Mouse (Mus musculus): ENCODE results near the gene Anxa5. TPM values are rescaled to one million over a fixed set of nuclear protein-coding genes. Genes with fewer than 3 reads are reported as not detected.

Gene Anxa5
- polyA plus RNA-seq, 1 experiment from 2014 or later = 103 TPM

DNA sequence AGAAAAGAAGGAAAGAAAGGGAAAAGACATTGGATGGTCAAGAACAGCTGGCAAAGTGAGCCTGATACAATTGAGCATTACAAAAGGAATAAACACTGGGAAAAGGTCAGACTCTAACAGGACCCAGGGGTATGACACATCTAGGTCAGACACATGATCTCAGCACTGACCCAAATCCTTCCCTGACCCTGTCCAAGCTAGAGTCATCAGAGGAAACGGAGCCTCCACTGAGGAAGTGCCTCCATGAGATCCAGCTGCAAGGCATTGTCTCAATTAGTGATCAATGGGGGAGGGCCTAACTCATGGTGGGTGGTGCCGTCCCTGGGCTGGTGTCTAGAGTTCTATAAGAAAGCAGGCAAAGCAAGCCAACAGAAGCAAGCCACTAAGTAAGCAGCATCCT is 6.8 kb downstream of the Anxa5 start:
- Histone ChIP-seq H3K27ac (ENCODE audit: low read depth, low read length) (no peak overlapping the region), H3K9ac (ENCODE audit: low read depth, low read length) (no peak overlapping the region), H3K36me3 (ENCODE audit: control insufficient read depth, insufficient read depth, low read length) (no peaks in the 10 kb centered on the region), H3K9me3 (ENCODE audit: control insufficient read depth, low read length) (no peaks in the 10 kb centered on the region), H3K4me1 (replicated peaks; ENCODE audit: control insufficient read depth, insufficient read depth, low read length) (no peaks in the 10 kb centered on the region; the same call in 1 of the 2 replicates), H3K4me3 (ENCODE audit: low read depth, low read length) (no peak overlapping the region), H3K27me3 (ENCODE audit: control insufficient read depth, insufficient read depth, low read length) (no peaks in the 10 kb centered on the region), H3K4me2 (replicated peaks; ENCODE audit: low read depth, low read length) (no peak overlapping the region)
- DNase-seq (ENCODE audit: low spot score) (no peak), ATAC-seq (ENCODE audit: low FRiP score) (no peak)
- WGBS = 48% methylated on average over 2 of the region's 2 CpGs

DNA sequence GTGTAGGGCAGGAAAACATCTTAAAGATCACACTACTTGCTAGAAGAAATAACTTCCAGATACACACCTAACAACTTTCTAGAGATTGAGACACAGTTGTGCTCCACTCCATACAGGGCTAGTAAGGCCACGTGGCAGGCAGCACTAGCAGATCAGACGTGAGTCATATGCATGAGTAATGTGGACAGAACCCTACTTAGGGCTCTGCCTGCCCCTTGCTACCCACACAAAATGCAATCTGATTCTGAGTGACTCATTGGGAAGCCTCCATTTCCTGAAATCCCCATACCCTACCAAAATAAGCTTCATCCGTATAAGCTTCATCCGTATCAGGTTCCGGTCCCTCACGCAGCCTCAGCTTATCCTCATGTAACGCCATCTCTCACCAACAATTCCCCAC is 8.1 kb downstream of the Anxa5 start:
- 91% methylated on average over 7 of the region's 7 CpGs for WGBS

DNA sequence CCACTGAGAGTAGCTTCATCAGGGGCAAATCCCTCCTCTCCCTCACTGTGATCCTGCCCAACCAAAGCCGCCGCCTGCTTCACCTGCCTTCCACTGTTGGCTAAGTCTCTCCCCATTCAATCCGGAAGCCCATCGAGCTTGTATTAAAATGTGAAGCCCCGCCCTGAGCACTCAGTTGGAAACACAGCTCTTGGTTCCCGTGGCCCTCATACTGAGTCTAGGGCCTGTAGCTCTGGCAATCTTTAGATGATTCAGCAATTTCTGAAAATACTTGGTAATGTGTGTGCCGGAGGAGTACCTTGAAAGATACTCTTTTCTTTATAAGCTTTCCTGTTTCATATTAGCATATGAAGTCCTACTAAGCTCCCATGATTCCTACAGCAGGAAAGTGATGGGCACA is 10.2 kb downstream of the Anxa5 start:
- Histone ChIP-seq H3K4me2 (replicated peaks; ENCODE audit: low read depth, low read length) (no peak overlapping the region), H3K9ac (ENCODE audit: low read depth, low read length) (no peak overlapping the region), H3K4me1 (replicated peaks; ENCODE audit: control insufficient read depth, insufficient read depth, low read length) (no peaks in the 10 kb centered on the region), H3K36me3 (ENCODE audit: control insufficient read depth, insufficient read depth, low read length) (no peaks in the 10 kb centered on the region), H3K27ac (ENCODE audit: low read depth, low read length) (no peak overlapping the region), H3K27me3 (ENCODE audit: control insufficient read depth, insufficient read depth, low read length) (no peaks in the 10 kb centered on the region), H3K4me3 (ENCODE audit: low read depth, low read length) (no peak overlapping the region), H3K9me3 (ENCODE audit: control insufficient read depth, low read length) (no peaks in the 10 kb centered on the region)
- 63% methylated on average over 7 of the region's 7 CpGs for WGBS
- DNase-seq (ENCODE audit: low spot score) (no peak), ATAC-seq (ENCODE audit: low FRiP score) (no peak)

More for the DNA sequence above, 8.1 kb downstream of the Anxa5 start:
- ATAC-seq (ENCODE audit: low FRiP score) = no peak
- no peaks in the 10 kb centered on the region; the same call in 1 of the 2 replicates for H3K4me1 ChIP-seq (replicated peaks; ENCODE audit: control insufficient read depth, insufficient read depth, low read length)
- H3K4me3 ChIP-seq (ENCODE audit: low read depth, low read length) = no peak overlapping the region
- H3K4me2 ChIP-seq (replicated peaks; ENCODE audit: low read depth, low read length) = no peak overlapping the region
- H3K9ac ChIP-seq (ENCODE audit: low read depth, low read length) = no peak overlapping the region
- DNase-seq (ENCODE audit: low spot score) = no peak
- no peaks in the 10 kb centered on the region for H3K9me3 ChIP-seq (ENCODE audit: control insufficient read depth, low read length)
- H3K27ac ChIP-seq (ENCODE audit: low read depth, low read length) = no peak overlapping the region
- H3K27me3 ChIP-seq (ENCODE audit: control insufficient read depth, insufficient read depth, low read length) = no peaks in the 10 kb centered on the region
- H3K36me3 ChIP-seq (ENCODE audit: control insufficient read depth, insufficient read depth, low read length) = no peaks in the 10 kb centered on the region

DNA sequence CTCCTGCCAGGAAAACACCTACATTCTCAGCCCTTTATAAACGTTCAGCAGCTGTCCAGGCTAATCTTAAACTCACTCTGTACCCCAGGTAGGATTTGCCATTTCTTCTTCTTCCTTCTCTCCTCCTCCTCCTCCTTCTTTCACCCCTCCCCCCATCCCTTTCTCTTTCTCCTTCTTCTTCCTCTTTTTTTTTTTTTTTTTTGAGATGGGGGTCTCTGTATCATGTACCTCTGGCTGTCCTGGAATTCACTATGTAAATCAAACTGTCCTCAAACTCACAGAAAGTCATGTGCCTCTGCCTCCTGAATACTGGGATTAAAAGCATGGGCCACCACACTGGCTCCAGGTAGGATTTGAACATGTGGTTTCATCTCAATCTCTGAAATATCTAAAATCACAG is 13.3 kb downstream of the Anxa5 start:
- Histone ChIP-seq H3K27me3 (ENCODE audit: control insufficient read depth, insufficient read depth, low read length) (no peaks in the 10 kb centered on the region), H3K27ac (ENCODE audit: low read depth, low read length) (no peak overlapping the region), H3K4me2 (replicated peaks; ENCODE audit: low read depth, low read length) (no peak overlapping the region), H3K4me1 (replicated peaks; ENCODE audit: control insufficient read depth, insufficient read depth, low read length) (no peaks in the 10 kb centered on the region), H3K9me3 (ENCODE audit: control insufficient read depth, low read length) (no peaks in the 10 kb centered on the region), H3K9ac (ENCODE audit: low read depth, low read length) (no peak overlapping the region), H3K36me3 (ENCODE audit: control insufficient read depth, insufficient read depth, low read length) (no peaks in the 10 kb centered on the region), H3K4me3 (ENCODE audit: low read depth, low read length) (no peak overlapping the region)
- WGBS = 41% methylated on average over 1 of the region's 1 CpGs
- no peak for ATAC-seq (ENCODE audit: low FRiP score)
- no peak for DNase-seq (ENCODE audit: low spot score)

DNA sequence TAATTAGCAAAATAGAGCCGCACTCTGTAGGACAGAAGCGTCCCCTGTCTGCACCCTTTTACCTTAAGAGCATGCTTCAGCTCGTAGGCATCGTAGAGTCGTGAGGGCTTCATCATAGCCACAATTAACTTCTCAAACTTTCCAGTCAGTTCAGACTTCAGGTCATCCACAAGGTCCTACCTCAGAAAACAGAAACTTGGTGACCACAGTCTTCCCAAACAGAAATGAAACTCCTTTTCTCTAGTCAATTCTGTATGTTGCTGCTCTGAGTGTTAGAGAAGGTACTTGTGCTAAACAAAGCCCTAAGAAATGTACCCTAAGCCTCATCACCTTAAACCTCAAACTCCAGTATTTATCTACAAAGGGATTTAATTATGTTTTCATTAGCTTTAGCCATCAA is 13.9 kb downstream of the Anxa5 start:
- no peaks in the 10 kb centered on the region for H3K27me3 ChIP-seq (ENCODE audit: control insufficient read depth, insufficient read depth, low read length)
- H3K9ac ChIP-seq (ENCODE audit: low read depth, low read length) = no peak overlapping the region
- ATAC-seq (ENCODE audit: low FRiP score) (no peak), DNase-seq (ENCODE audit: low spot score) (no peak)
- no peaks in the 10 kb centered on the region for H3K36me3 ChIP-seq (ENCODE audit: control insufficient read depth, insufficient read depth, low read length)
- no peaks in the 10 kb centered on the region for H3K9me3 ChIP-seq (ENCODE audit: control insufficient read depth, low read length)
- H3K4me3 ChIP-seq (ENCODE audit: low read depth, low read length) = no peak overlapping the region
- no peak overlapping the region for H3K4me2 ChIP-seq (replicated peaks; ENCODE audit: low read depth, low read length)
- no peak overlapping the region for H3K27ac ChIP-seq (ENCODE audit: low read depth, low read length)
- 94% methylated on average over 5 of the region's 5 CpGs for WGBS
- no peaks in the 10 kb centered on the region for H3K4me1 ChIP-seq (replicated peaks; ENCODE audit: control insufficient read depth, insufficient read depth, low read length)

DNA sequence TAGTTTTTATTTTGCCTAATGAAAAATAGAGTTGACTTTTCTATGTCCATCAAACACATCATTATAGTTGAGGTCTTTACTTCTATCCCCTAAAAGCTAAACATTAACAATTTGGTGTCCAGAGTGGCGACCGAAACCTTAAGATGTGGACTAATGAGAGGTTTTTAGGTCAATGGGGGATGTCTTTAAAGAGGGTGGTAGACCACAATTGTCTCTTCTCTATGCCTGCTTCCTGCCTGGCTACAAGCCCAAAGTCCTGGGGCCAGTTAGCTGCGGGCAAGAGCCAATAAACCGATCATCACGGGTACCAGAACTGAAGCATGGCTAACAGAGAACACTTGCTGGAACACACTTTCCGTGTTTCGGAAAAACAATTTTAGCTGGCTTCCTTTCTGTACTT is 15.0 kb downstream of the Anxa5 start:
- no peaks in the 10 kb centered on the region for H3K27me3 ChIP-seq (ENCODE audit: control insufficient read depth, insufficient read depth, low read length)
- no peaks in the 10 kb centered on the region for H3K9me3 ChIP-seq (ENCODE audit: control insufficient read depth, low read length)
- no peak overlapping the region for H3K9ac ChIP-seq (ENCODE audit: low read depth, low read length)
- ATAC-seq (ENCODE audit: low FRiP score) (no peak), DNase-seq (ENCODE audit: low spot score) (no peak)
- H3K36me3 ChIP-seq (ENCODE audit: control insufficient read depth, insufficient read depth, low read length) = no peaks in the 10 kb centered on the region
- H3K27ac ChIP-seq (ENCODE audit: low read depth, low read length) = no peak overlapping the region
- H3K4me1 ChIP-seq (replicated peaks; ENCODE audit: control insufficient read depth, insufficient read depth, low read length) = no peaks in the 10 kb centered on the region
- no peak overlapping the region for H3K4me2 ChIP-seq (replicated peaks; ENCODE audit: low read depth, low read length)
- WGBS = 93% methylated on average over 7 of the region's 7 CpGs
- no peak overlapping the region for H3K4me3 ChIP-seq (ENCODE audit: low read depth, low read length)

DNA sequence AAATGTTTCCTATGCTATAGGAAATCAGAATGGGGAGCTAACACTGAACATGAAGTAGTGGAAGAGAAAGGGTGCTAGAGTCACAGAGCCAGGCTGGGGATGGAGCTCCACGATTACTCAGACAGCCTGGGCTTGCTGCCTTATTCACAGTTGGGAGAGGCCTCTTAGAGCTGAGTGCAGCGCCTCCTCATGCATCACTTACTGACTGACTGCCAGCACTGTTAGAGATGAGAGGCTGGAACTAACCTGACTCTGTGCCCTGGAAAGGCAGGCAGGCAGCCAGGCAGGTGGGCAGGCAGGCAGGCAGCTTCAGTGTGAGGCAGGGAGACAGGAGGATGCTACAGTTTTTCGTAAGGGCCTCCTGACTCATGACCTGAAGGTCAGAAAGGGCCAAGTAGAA is 20.1 kb downstream of the Anxa5 start:
- WGBS = 71% methylated on average over 3 of the region's 3 CpGs
- no peak overlapping the region for H3K9ac ChIP-seq (ENCODE audit: low read depth, low read length)
- no peaks in the 10 kb centered on the region for H3K27me3 ChIP-seq (ENCODE audit: control insufficient read depth, insufficient read depth, low read length)
- no peak for ATAC-seq (ENCODE audit: low FRiP score)
- H3K4me3 ChIP-seq (ENCODE audit: low read depth, low read length) = no peak overlapping the region
- H3K4me1 ChIP-seq (replicated peaks; ENCODE audit: control insufficient read depth, insufficient read depth, low read length) = no peaks in the 10 kb centered on the region
- DNase-seq (ENCODE audit: low spot score) = no peak
- no peaks in the 10 kb centered on the region for H3K36me3 ChIP-seq (ENCODE audit: control insufficient read depth, insufficient read depth, low read length)
- no peak overlapping the region for H3K4me2 ChIP-seq (replicated peaks; ENCODE audit: low read depth, low read length)
- H3K9me3 ChIP-seq (ENCODE audit: control insufficient read depth, low read length) = no peaks in the 10 kb centered on the region
- no peak overlapping the region for H3K27ac ChIP-seq (ENCODE audit: low read depth, low read length)

DNA sequence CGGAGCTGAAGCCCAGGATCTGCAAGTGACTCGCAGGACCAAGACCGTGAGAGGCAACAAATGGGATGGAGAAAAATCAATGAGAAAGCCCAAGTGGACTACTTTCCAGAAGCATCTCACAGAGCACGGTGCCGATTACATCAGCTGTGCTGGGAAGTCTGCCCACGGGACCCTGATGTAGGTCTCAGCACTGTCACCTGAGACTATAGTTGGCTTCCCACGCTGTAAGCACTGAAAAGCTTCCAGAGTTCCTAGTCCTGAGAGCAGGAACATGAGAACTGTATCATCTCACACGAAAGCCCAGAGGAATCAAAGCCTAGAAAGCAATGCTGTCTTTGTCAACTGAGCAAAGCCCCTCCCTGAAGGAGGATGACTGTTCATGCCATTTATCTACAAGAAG is 20.6 kb downstream of the Anxa5 start:
- Histone ChIP-seq H3K27me3 (ENCODE audit: control insufficient read depth, insufficient read depth, low read length) (no peaks in the 10 kb centered on the region), H3K4me1 (replicated peaks; ENCODE audit: control insufficient read depth, insufficient read depth, low read length) (no peaks in the 10 kb centered on the region)

DNA sequence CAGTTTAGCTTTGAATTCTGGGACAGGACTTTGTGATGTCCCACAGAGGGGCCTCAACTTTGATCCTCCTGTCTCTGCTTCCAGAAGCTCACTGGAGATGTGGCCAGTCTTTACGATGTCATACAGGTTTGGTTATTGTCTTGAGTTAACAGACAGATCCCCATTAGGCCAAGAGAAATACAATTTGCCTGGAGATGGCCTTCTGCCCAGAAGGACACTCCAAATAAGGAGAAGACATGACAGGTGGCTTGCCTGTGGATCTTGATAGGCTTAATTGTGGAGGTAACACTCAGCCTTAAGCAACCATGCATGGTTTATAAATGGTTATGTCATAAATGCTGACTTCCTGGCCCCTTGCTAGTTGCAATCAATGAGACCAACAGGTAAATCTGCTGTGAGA is 23.2 kb downstream of the Anxa5 start:
- 96% methylated on average over 1 of the region's 1 CpGs for WGBS
- ATAC-seq (ENCODE audit: low FRiP score) (no peak), DNase-seq (ENCODE audit: low spot score) (no peak)
- Histone ChIP-seq H3K9ac (ENCODE audit: low read depth, low read length) (no peak overlapping the region), H3K4me1 (replicated peaks; ENCODE audit: control insufficient read depth, insufficient read depth, low read length) (no peaks in the 10 kb centered on the region), H3K4me2 (replicated peaks; ENCODE audit: low read depth, low read length) (no peak overlapping the region), H3K36me3 (ENCODE audit: control insufficient read depth, insufficient read depth, low read length) (no peaks in the 10 kb centered on the region), H3K4me3 (ENCODE audit: low read depth, low read length) (no peak overlapping the region), H3K9me3 (ENCODE audit: control insufficient read depth, low read length) (no peaks in the 10 kb centered on the region), H3K27me3 (ENCODE audit: control insufficient read depth, insufficient read depth, low read length) (no peaks in the 10 kb centered on the region), H3K27ac (ENCODE audit: low read depth, low read length) (no peak overlapping the region)

More for the DNA sequence above, 20.6 kb downstream of the Anxa5 start:
- Histone ChIP-seq H3K4me2 (replicated peaks; ENCODE audit: low read depth, low read length) (no peak overlapping the region), H3K4me3 (ENCODE audit: low read depth, low read length) (no peak overlapping the region), H3K27ac (ENCODE audit: low read depth, low read length) (no peak overlapping the region), H3K9me3 (ENCODE audit: control insufficient read depth, low read length) (no peaks in the 10 kb centered on the region), H3K9ac (ENCODE audit: low read depth, low read length) (no peak overlapping the region), H3K36me3 (ENCODE audit: control insufficient read depth, insufficient read depth, low read length) (no peaks in the 10 kb centered on the region)
- no peak for DNase-seq (ENCODE audit: low spot score)
- WGBS = 94% methylated on average over 8 of the region's 8 CpGs
- no peak for ATAC-seq (ENCODE audit: low FRiP score)

All from hindbrain, embryonic 11.5 days (tissue).